Mouse (Mus musculus) bone marrow macrophage, adult 2 months (primary cell): ENCODE results near the gene Birc2.

ENCODE experiments used
- CTCF ChIP-seq: IDR thresholded peaks from 2 replicates; pipeline ENCODE4 v1.5.1; 2012; ENCODE audit warnings: low read depth, mild to moderate bottlenecking, low read length, moderate library complexity
- POLR2A ChIP-seq: IDR thresholded peaks from 2 replicates; pipeline ENCODE4 v1.6.1; 2012; ENCODE audit warnings: mild to moderate bottlenecking, low read depth, low read length, borderline replicate concordance

GRCm38 (mm10) chr9:7870556-7871315, 33.9 kb upstream of the Birc2 start:
- TF ChIP-seq POLR2A, result no peak
- no peak for TF ChIP-seq CTCF
